Mouse (Mus musculus): Measurements from ENCODE around the gene Trf.
"Not testable (repeated sequence)": the region's sequence is repeated elsewhere in the genome, so short reads cannot be mapped to it uniquely, and the experiment has no call there.

Trf gene

GRCm38 (mm10) chr9:103168046-103168445, 62.2 kb downstream of the Trf start:
- no peak for ATAC-seq (ENCODE audit: insufficient number of reproducible peaks, low FRiP score, low TSS enrichment)

GRCm38 (mm10) chr9:103163806-103164205, 66.4 kb downstream of the Trf start:
- ATAC-seq (ENCODE audit: insufficient number of reproducible peaks, low FRiP score, low TSS enrichment) = no peak

- ATAC-seq (ENCODE audit: insufficient number of reproducible peaks, low FRiP score, low TSS enrichment) = not testable (repeated sequence)
Observed at GRCm38 (mm10) chr9:103155158-103155557, 75.1 kb downstream of the Trf start.

- ATAC-seq (ENCODE audit: insufficient number of reproducible peaks, low FRiP score, low TSS enrichment) = no peak
Observed at GRCm38 (mm10) chr9:103154568-103154967, 75.7 kb downstream of the Trf start.

Measured in cerebellum, adult (tissue).